Mouse (Mus musculus) heart, postnatal 0 days (tissue): ENCODE data around the gene Dnah2. TPM values are rescaled to one million over a fixed set of nuclear protein-coding genes. Genes with fewer than 3 reads are reported as not detected.
A peak's percentile ranks its signal among the peaks of the same experiment; 100 is the strongest.

Source experiments
- ATAC-seq: fragments of 200-750 bp; cut with Nextera tagmentation; 2 replicates; pipeline ENCODE4 v1.8.0; 2017; ENCODE audit warnings: low read depth, moderate number of reproducible peaks, moderate library complexity; ENCODE audit not compliant: insufficient read depth
- DNase-seq: peaks from one replicate; pipeline ENCODE4 v3.0.0-alpha.2; 2016; ENCODE audit warnings: low spot score
- H3K27ac ChIP-seq: fragments of 300-500 bp; sonication (generic); 2 replicates; pipeline ENCODE4 v1.5.1; 2014; ENCODE audit warnings: low read depth, mild to moderate bottlenecking
- H3K27me3 ChIP-seq: fragments of 300-500 bp; sonication (generic); 2 replicates; pipeline ENCODE4 v1.6.1; 2014; ENCODE audit warnings: low read length, mixed read lengths; ENCODE audit not compliant: control insufficient read depth, insufficient read depth
- H3K36me3 ChIP-seq: fragments of 300-500 bp; sonication (generic); replicated peaks from 2 replicates; pipeline ENCODE4 v1.6.1; 2014; ENCODE audit warnings: low read length, mixed read lengths; ENCODE audit not compliant: control insufficient read depth, insufficient read depth
- H3K4me1 ChIP-seq: fragments of 300-500 bp; sonication (generic); 2 replicates; pipeline ENCODE4 v1.6.1; 2014; ENCODE audit warnings: antibody characterized with exemption; ENCODE audit not compliant: control insufficient read depth, insufficient read depth
- H3K4me2 ChIP-seq: fragments of 300-500 bp; sonication (generic); 2 replicates; pipeline ENCODE4 v1.6.1; 2014; ENCODE audit warnings: low read depth, mild to moderate bottlenecking, low read length, moderate library complexity
- H3K4me3 ChIP-seq: fragments of 300-500 bp; sonication (generic); 2 replicates; pipeline ENCODE4 v1.5.1; 2014; ENCODE audit warnings: low read depth, low read length
- H3K9ac ChIP-seq: fragments of 300-500 bp; sonication (generic); replicated peaks from 2 replicates; pipeline ENCODE4 v1.6.1; 2014; ENCODE audit warnings: low read depth, low read length, mixed read lengths
- H3K9me3 ChIP-seq: fragments of 300-500 bp; sonication (generic); replicated peaks from 2 replicates; pipeline ENCODE4 v1.6.1; 2016; ENCODE audit warnings: low read length; ENCODE audit not compliant: control insufficient read depth
- CTCF ChIP-seq: IDR thresholded peaks from 2 replicates; pipeline ENCODE4 v1.5.1; 2016; ENCODE audit warnings: antibody characterized with exemption, control low read depth, low read depth
- EP300 ChIP-seq: IDR thresholded peaks from 2 replicates; pipeline ENCODE4 v1.6.1; 2016; ENCODE audit warnings: antibody characterized with exemption, low read depth
- WGBS: fragments of 180-500 bp; shearing (Covaris S2); extraction: QIAGEN DNeasy Blood & Tissue Kit; methylation state at CpG from one replicate; pipeline ENCODE4 v1.1.7; 2014; 5-methylcytosine and 5-hydroxymethylcytosine counted together
- polyA plus RNA-seq: library from polyadenylated mRNA; unstranded; fragments of >200 nt; fragmentation: Nextera tagmentation; extraction: Ambion mirVana; gene quantifications from 2 replicates; pipeline ENCODE4 v1.2.1, GENCODE M21; 2015
- total RNA-seq: library from RNA; depleted of rRNA; stranded (reverse); fragments of >200 nt; gene quantifications from 2 replicates; pipeline ENCODE4 v1.2.3, GENCODE M21; 2014; ENCODE audit warnings: low replicate concordance

Gene Dnah2
- total and polyA plus RNA-seq, 2 experiments from 2014 or later: 0.03 TPM; not detected in 1

DNA sequence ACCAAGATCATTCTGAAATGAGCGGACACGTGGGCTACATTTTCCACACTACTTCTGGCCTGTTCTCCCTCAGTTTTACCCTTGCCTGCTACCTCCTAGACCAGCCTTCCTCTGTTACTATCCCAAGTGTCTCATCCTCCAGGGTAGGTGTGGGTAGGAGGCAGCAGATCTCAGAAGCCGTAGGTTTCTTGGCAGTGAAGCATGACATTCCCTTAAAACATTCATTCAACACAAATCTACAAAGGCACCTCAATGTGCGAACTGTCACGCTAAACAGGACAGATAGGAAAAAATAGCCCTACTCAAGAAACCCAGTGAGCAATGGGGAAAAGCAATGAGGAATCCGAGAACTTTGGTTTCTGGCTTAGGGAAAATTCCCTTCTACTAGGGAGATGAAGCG is 136.4 kb downstream of the Dnah2 start:
- TF ChIP-seq EP300 (no peak), CTCF (no peak)
- no peak overlapping the region for H3K4me3 ChIP-seq
- no peaks in the 10 kb centered on the region for H3K27me3 ChIP-seq
- DNase-seq (no peak), ATAC-seq (no peak)
- 54% methylated on average over 7 of the region's 7 CpGs for WGBS
- H3K9me3 ChIP-seq: no peaks in the 10 kb centered on the region
- peaks cover 15% of the 10 kb centered on the region for H3K36me3 ChIP-seq
- H3K27ac ChIP-seq: peak overlapping the region; percentile 98; the same call in 1 of the 2 replicates
- H3K4me2 ChIP-seq: no peak overlapping the region
- no peak overlapping the region for H3K9ac ChIP-seq
- peaks cover 44% of the 10 kb centered on the region for H3K4me1 ChIP-seq

DNA sequence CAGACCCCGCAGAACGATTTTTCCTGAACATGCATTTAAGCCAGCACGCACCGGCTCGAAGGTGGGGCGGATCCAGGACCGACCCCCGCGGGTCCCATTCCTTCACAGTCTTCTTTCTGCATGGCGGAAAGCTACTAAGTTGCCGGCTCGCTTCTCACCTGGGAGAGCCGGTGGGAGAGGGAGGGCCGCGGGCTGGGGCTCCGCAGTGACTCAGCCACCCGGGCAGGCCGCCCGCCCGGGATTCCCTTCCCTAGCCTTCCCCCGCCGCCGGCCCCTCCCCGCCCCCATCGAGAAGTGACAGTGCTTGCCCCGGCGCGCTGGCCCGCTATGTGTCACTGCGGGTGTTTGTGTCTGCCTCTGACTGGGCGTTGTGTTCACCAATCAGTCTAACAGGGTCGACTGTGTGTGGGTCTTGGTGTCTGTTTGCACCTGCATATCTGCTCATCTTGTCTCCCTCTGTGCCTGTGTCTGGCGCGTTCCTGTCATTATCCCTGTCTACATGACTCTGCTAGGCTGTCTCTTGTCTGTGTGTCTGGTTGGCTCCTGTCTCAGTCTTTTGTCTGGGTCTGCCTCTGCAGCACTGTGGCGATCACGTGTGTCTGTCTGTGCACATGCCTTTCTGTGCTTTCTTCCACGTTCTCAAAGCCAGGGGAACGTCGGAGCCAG is 137.2 kb downstream of the Dnah2 start:
- H3K4me3 ChIP-seq: peak overlapping the region; percentile 89
- H3K9me3 ChIP-seq: no peaks in the 10 kb centered on the region
- H3K27ac ChIP-seq: peak overlapping the region; percentile 98
- peak overlapping the region; percentile 96 for H3K4me2 ChIP-seq
- H3K36me3 ChIP-seq: peaks cover 24% of the 10 kb centered on the region
- H3K4me1 ChIP-seq: peaks cover 39% of the 10 kb centered on the region
- H3K9ac ChIP-seq: peak overlapping the region; percentile 88
- ATAC-seq (peak; percentile 24), DNase-seq (peak; percentile 86)
- TF ChIP-seq CTCF (no peak), EP300 (0 out of 2 replicates have a peak, but pooled peaks have one; percentile 2)
- WGBS: under 1% methylated on average over 37 of the region's 39 CpGs
- H3K27me3 ChIP-seq: no peaks in the 10 kb centered on the region

GRCm38 (mm10) chr11:69411073-69411535 is 137.8 kb downstream of the Dnah2 start:
- no peak for TF ChIP-seq CTCF
- peak; percentile 27; the same call in 1 of the 2 replicates for TF ChIP-seq EP300
- ATAC-seq: peak; percentile 55
- WGBS: under 1% methylated on average over 26 of the region's 26 CpGs
- peaks cover 39% of the 10 kb centered on the region for H3K4me1 ChIP-seq
- peak overlapping the region; percentile 96 for H3K4me2 ChIP-seq
- H3K36me3 ChIP-seq: peaks cover 30% of the 10 kb centered on the region
- H3K4me3 ChIP-seq: peak overlapping the region; percentile 89
- peak overlapping the region; percentile 88 for H3K9ac ChIP-seq
- DNase-seq: peak; percentile 96
- H3K27ac ChIP-seq: peak overlapping the region; percentile 98
- H3K27me3 ChIP-seq: no peaks in the 10 kb centered on the region
- no peaks in the 10 kb centered on the region for H3K9me3 ChIP-seq

DNA sequence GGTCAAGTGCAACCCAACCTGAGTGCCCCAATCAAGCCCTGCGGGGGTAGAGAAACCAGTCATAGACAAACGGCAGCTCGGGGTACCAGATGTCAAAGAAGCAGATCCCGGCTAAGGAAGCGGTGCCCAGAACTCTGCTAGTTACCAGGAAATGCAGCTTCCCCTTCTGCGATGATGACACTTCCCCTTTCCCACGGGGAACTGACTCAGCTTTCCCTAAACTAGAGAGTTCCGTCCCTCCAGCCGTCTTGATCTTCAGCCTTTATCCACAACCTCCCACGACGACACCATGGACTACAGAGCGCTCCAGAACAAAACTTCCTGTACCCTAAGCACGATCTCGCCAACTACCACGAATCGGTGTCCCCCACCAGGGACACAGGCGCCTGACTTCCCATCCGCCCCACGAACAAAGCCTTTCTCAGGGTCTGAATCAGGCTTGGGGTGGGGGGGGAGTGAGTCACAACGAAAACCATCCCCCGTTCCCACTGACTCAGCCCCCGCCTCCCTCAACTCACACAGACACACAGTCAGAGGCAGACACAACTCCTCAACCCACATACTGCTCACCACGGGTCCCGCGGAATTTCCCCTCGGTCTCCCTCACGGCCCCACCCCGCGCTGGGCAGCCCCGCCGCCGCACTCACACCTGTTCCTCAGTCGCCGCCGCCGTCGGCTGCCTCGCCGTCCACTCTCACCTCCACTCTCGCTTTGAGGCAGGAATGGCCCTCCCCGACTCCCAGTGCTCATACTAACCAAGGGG is 138.4 kb downstream of the Dnah2 start:
- ATAC-seq (0 out of 2 replicates have a peak, but pooled peaks have one; percentile 1), DNase-seq (peak; percentile 75)
- Histone ChIP-seq H3K36me3 (peaks cover 36% of the 10 kb centered on the region), H3K27me3 (no peaks in the 10 kb centered on the region), H3K4me1 (peaks cover 39% of the 10 kb centered on the region), H3K9ac (peak overlapping the region; percentile 88), H3K9me3 (no peaks in the 10 kb centered on the region), H3K4me3 (peak overlapping the region; percentile 89), H3K27ac (peak overlapping the region; percentile 98), H3K4me2 (peak overlapping the region; percentile 96)
- under 1% methylated on average over 41 of the region's 41 CpGs for WGBS
- TF ChIP-seq EP300 (no peak; the same call in 1 of the 2 replicates), CTCF (no peak)

GRCm38 (mm10) chr11:69410045-69410309 is 138.9 kb downstream of the Dnah2 start:
- no peaks in the 10 kb centered on the region for H3K9me3 ChIP-seq
- TF ChIP-seq CTCF (no peak), EP300 (no peak)
- H3K27me3 ChIP-seq: no peaks in the 10 kb centered on the region
- peak overlapping the region; percentile 89 for H3K4me3 ChIP-seq
- H3K36me3 ChIP-seq: peaks cover 41% of the 10 kb centered on the region
- ATAC-seq: no peak
- no peak for DNase-seq
- 0% methylated on average over 18 of the region's 18 CpGs for WGBS
- H3K27ac ChIP-seq: peak overlapping the region; percentile 98
- peak overlapping the region; percentile 96 for H3K4me2 ChIP-seq
- peak overlapping the region; percentile 88 for H3K9ac ChIP-seq
- peaks cover 38% of the 10 kb centered on the region for H3K4me1 ChIP-seq
